Mouse (Mus musculus) cerebellum, postnatal 10 days (tissue): ENCODE measurements around the gene Tdrd9.

Source experiments
- DNase-seq, 2 experiments: peaks; one replicate each; pipeline ENCODE4 v3.0.0; 2021; ENCODE audit warnings: mixed read lengths in 2 of 2

Gene Tdrd9

DNA sequence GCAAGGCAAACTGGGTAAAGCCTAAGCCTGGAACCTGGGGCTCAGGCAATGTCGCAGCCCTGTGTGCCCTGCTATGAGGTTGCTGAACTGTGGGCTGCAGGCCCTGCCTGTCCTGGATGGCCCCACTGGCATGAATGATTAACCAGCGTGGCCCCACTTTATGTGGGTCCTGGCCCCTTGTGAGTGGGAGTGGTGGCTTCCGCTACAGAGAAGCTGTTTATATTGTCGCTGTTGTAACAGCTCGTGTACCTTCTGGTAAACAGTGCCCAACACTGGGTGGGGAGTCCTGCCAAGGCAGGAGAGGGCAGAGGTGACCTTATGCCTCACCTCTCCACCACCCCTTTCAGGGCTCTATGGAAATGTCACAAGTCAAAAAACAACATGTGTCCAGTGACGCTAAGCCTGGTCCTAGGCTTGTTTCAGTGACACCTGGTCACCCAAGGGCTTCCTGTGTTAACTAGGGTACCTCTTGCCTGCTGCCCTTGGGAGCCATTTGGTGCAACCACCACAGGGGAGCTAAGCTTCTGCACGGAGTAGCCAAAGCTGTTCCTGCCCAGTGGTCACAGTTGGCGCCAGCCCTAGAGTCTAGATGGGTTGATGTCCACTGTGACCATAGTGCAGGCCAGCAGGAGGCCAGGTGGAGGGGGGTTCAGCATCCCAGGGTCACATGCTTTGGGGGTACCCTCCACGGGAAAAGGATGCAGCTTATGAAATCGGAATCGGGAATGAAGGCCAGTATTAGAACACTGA is 137.5 kb downstream of the Tdrd9 start:
- DNase-seq, result no peak

GRCm38 (mm10) chr12:112109701-112110100 is 138.3 kb downstream of the Tdrd9 start:
- DNase-seq, result no peak

GRCm38 (mm10) chr12:112111323-112111722 is 140.0 kb downstream of the Tdrd9 start:
- no peak for DNase-seq

- no peak for DNase-seq
Observed at GRCm38 (mm10) chr12:112112235-112112634, 140.9 kb downstream of the Tdrd9 start.

DNA sequence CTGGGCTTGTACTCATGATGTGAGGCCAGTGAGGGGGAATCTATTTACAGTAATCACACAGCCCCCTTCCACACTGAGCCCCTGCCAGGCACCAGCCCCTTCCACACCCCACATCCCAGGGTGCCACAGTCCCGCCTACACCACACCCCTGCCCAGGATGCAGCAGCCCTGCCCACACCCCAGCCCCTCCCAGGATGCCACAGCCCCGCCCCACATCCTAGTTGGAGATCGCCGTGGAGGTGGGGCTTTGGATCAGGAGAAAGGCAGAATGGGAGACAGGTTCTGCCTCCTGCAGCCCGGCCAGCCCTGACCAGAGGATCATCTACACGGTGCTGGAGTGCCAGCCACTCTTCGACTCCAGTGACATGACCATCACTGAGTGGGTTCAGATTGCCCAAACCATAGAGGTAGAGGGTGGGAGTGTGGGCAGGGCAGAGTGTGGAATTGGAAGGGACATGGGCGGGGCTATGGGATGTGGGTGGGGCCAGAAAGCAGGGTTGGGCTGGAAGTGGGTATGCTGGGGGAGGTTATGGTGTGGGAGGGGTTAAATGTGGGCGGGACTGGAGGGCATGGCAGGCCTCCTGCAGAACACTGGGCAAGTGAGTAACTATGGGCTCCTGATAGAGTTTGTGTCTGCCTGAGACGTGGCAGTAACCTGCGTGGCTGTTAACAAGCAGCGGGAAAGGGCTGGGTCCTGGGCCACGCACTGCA is 141.5 kb downstream of the Tdrd9 start:
- no peak for DNase-seq

DNA sequence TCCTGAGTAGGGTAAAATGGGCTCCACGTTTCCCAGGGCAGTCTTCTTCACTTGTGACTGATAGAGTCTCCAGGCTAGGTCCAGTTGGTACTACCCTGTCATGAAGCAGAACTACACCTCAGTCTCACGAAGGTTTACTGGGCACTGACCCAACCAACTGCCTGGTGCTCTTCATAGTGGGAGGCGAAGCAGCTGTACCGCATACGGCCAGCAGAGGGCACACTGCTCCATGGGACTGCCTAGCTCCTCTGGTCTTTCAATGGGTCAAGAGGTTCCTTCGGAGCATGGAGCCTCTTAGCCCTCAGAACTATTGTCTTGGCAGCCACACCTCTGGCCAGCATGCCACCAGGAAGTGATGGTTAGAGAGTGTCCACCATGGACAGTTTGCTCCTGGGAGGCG is 142.4 kb downstream of the Tdrd9 start:
- peak; percentile 93 to 95 for DNase-seq

DNA sequence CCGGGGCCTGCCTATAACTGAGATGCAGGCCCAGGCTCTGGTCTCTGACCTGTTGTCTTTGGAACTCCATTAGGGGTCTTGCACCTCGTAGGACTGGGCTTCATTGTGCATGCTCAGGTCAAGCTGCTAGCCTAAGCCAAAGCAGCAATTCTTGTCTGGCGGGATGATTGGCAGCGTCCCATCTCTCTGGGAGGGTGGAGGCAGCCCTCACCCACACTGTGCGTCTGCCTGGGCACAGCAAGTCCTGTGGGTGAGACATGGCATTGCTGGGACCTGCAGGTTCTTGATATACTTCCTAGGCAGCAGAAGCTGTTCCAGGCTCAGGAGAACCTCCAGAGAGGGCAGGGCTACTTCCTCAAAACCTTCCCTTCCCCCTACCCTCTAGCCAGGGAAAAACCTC is 145.6 kb downstream of the Tdrd9 start:
- peak in 1 of 2 experiments; percentile 7 for DNase-seq

DNA sequence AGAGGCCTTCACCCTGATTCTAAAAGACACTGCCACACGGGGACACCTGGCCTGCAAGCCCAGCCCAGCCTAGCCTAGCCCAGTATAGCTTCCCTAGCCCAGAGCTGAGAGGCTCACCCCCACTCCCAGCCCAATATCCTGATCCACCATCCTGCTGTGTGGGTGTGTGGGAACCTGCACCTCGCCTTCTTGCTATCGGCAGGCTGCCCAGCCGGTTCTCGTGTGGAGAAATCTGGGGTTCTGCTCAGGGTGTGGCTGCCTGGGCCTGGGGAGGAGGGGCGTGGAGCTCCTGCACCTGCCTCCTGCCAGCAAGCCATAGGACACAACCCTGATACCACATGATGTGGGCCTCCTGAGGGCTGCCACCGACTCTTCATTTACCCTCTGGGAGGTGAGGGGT is 146.3 kb downstream of the Tdrd9 start:
- DNase-seq, result no peak
